Mouse (Mus musculus) heart, postnatal 14 days (tissue): Measurements from ENCODE around the gene Dnajc11. TPM values are rescaled to one million over a fixed set of nuclear protein-coding genes. Genes with fewer than 3 reads are reported as not detected.

ENCODE experiments used
- DNase-seq, 2 experiments: peaks; one replicate each; pipeline ENCODE4 v3.0.0; 2021 to 2022
- intact Hi-C: fragments of 180-260 bp; cut with DNase I; formaldehyde crosslinking; loops from one replicate; pipeline ENCODE4 v1.15.1; 2025
- total RNA-seq, 2 experiments: library from RNA; stranded (reverse); gene quantifications; 2 replicates each; pipeline ENCODE4 v1.2.3; 2021

The Dnajc11 gene
- total RNA-seq, 2 experiments from 2014 or later = 94.7 to 103 TPM

DNA sequence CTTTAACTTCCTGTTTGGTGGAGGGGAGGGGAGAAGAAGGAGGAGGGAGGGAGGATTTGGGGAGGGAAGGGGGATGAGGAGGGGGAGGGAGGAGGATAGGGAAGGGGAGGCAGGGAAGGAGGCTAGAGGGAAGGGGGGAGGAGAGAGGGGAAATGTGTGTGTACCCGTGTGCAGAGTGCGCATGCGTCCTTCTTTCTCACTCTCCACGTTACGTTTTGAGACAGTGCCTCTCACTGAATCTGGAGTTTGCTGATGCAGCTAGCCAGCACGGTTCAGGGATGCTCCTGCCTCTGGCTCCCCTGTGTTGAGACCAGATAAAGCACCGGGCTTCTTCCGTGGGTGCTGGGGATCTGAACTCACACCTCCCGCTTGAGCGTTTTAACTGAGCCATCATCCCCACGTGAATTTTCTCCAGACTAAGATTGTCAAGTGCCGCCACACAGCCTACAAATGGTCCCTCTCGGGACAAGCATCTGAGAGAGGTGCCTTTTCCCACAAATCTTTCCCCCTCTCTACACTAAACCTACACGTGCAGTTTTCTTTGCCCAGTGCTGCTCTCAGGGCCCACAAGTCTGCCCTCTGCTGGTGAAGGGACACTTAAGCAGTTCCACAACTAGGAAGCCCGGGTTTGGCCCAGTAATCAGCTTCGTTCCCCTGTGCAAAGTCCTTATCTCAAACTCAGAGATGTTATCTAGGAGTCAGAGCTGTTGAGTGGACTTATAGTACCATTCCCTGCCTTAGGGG lies 13.4 kb upstream of the Dnajc11 start:
- intact Hi-C loops = loop anchor here (2.0 to 10.0 kb wide), 4 partner anchors 15 to 765 kb away; partner anchors contain the start of gene Camta1
- DNase-seq = peak; percentile 69 to 77

DNA sequence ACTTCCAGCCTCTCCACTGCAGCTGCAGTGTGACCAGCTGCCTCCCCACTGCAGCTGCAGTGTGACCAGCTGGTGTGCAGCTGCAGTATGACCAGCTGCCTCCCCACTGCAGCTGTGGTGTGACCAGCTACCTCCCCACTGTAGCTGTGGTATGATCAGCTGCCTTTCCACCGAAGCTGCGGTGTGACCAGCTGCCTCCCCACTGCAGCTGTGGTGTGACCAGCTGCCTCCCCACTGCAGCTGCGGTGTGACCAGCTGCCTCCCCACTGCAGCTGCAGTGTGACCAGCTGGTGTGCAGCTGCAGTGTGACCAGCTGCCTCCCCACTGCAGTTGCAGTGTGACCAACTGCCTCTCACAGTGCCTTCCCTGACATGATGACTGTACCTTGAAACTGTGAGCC lies 11.4 kb upstream of the Dnajc11 start:
- intact Hi-C loops = loop anchor here (5.0 kb wide), 2 partner anchors 60 to 145 kb away; partner anchors contain the start of gene Camta1
- DNase-seq = no peak

DNA sequence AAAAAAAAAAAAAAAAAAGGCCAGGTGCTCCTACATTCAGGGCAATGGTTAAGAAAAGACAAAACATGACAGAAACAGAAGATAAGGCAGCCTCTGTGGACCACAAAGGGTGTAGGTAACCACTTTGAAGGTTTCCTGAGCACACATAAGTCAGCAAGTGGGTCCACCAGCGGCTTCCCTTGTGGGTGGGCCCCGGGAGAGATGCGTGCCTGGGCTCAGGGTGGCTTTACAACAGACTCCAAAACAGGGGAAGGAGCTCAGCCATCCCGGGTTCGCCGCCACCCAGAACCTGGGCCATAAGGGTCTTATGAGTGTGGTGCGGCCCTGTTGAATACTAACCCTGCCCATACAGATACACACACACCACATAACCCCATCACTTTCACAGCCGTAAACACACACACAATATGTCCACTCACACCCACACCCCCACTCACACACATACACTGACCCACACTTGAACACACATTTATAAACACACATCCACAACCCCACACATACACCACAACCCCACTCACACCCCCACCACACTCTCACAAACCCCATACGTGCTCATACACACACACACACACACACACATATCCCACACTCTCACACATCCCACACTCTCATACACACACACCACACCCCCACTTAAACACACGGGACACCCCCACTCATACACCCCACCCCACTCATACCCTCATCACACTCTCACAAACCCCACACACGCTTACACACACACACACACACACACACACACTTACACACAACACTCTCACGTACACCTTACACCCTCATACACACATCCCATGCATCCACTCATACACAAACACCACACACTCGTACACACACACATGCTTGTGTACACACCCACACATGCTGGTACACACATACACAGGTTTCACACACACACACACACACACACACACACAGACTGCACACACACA lies 651 bp upstream of the Dnajc11 start:
- DNase-seq = no peak
- intact Hi-C loops = no loop called here

DNA sequence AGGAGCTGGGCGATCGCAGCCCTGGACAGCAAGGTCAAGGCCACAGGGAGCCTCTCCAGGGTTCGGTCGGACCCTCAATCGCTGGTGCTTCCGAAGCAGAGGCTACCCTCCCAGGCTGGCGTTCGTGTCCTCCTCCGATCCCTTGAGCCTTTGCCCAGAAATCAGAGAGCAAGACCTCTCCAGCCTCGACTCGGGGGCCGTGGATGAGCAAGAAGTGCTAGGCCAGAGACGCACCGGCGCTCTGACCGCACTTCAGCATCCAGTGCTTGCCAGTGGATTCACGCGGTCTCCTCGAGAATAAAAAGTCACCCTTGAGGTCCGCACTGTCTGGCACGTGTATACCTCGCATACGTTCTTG lies 703 bp downstream of the Dnajc11 start:
- DNase-seq = peak in 1 of 2 experiments; percentile 3
- intact Hi-C loops = no loop called here

DNA sequence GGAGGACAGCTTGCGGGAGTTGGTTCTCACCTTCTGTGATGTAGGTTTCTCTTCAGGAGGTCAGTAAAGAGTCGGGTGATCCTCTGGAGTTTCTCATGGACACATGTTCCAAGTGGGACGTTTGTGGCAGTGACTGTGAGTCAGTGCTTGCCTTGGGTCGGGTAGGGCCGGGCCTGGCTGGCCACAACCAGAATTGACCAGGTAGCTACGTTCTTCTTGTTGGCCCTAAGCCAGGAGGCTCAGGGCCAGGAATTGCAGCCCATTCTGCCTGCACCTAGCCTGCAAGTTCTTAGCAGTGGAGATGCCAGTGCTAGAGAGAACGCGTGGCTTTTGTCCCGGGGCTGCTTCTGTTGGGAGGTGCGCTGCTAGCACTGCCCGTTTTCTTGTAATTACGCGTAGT lies 4.0 kb downstream of the Dnajc11 start:
- DNase-seq = no peak
- intact Hi-C loops = no loop called here

DNA sequence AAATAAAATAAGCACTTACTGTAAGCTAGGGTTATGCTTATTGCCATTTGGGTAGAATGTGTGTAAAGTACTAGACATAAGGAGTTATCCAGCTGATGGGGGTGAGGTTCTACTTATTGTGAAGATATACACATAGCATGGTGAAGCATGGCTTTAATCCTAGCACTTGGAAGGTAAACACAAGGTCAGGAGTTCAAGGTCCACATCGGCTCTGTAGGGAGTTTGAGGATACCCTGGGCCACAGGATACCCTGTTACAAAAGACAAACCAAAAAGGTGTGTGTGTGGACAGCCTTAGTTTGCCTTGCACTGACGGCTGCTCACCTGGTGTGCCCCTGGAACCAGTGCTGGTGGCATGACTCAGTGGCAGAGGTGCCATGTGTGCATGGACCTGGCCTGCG lies 4.6 kb downstream of the Dnajc11 start:
- intact Hi-C loops = no loop called here
- no peak for DNase-seq

DNA sequence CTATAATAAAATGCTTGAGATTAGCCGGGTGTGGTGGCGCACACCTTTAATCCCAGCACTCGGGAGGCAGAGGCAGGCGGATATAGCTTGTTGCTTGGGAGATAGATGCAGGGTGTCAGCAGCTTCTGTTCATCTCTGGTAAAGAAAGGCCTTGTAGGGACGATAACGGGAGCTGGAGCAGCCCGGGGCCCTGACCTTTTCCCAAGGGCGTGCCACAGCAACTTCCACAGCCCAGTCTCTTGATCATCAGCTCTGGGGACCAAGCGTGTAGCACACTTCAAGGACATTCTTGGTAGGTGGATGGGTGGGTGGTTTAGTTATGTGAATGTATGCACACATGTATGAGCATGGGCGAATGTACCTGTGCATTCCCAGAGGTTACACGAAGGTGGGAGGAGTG lies 12.7 kb downstream of the Dnajc11 start:
- intact Hi-C loops = no loop called here
- DNase-seq = no peak

DNA sequence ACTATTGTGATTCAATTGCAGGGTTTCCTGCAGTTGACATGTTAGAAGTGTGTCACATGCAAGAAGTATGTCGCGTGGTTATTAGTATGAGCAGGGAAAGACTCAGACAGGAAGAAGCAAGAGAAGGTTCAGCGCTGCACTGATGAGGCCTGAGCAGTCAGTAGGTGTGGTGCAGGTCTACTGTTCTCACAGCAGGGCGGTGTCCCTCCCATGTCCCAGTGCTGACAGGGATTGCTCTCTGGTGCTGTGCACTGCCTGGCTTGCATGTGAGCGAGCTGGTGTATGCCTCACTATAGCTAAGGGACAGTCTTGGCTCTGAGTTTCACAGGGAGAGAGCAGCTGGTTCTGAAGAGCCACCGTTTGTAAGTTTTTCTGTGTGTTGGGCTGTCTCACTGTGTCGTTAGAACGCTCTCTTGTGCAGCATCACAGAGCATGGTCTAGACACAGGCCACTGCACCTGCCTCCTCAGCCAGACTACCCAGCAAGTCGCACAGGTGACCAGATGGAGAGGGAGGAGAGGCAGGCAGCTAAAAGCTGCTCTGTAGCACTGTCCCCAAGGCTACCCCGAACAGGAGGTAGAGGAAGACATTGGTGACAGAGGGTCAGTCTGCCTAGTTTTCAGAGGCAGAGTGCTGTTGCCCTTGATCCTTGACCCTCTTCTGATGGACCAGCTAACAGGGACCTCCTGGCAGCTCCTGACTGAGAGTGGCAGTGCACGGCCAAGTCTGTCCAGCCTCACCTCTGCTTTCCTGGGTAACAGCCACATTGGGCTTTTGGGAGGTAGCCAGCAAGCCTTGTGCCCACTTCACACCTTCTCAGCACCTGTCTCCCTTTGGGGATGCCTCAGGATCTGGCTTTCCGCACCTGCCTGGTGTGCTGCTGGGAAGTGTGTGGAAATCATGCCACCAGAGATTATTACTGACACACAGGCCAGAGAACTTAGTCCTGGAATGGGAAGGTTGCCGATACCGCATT lies 15.3 kb downstream of the Dnajc11 start:
- peak in 1 of 2 experiments; percentile 29 for DNase-seq
- intact Hi-C loops = no loop called here

DNA sequence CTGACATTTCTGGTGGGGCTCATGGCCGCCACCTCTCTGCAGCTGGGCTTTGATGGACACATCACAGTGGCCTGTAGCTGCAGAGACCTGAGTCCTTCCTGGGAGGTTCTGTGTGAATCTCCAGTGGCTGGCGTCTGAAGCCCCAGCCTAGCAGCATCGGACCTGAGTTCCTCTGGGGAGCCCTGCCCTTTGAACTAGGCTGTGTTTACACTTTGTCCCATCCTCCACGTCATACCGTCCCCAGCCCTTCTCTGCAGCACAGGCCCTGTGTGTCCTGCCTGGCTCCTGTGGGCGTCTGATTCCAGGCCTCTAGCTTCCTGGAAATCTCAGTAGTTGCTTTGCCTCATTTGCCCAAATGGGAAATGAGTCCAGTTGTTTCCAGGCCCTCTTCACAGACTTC lies 19.7 kb downstream of the Dnajc11 start:
- no peak for DNase-seq
- intact Hi-C loops = no loop called here

DNA sequence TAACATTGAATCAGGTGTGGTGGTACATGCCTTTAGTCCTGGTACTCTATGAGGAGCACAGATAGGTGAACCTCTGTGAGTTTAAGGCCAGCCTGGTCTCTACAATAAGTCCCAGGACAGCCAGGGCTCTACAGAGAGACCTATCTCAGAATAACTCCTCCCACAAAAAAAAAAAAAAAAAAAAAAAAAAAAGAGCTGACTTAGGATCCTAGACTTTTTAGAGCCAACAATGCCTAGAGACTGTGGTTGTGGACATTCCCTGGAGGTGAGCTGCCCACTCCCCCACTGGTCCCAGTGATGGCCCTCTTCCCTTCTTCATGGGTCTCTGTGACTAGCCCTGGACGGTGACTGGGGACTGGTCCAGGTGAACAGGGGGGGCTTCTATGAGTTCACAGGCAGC lies 22.3 kb downstream of the Dnajc11 start:
- intact Hi-C loops = no loop called here

DNA sequence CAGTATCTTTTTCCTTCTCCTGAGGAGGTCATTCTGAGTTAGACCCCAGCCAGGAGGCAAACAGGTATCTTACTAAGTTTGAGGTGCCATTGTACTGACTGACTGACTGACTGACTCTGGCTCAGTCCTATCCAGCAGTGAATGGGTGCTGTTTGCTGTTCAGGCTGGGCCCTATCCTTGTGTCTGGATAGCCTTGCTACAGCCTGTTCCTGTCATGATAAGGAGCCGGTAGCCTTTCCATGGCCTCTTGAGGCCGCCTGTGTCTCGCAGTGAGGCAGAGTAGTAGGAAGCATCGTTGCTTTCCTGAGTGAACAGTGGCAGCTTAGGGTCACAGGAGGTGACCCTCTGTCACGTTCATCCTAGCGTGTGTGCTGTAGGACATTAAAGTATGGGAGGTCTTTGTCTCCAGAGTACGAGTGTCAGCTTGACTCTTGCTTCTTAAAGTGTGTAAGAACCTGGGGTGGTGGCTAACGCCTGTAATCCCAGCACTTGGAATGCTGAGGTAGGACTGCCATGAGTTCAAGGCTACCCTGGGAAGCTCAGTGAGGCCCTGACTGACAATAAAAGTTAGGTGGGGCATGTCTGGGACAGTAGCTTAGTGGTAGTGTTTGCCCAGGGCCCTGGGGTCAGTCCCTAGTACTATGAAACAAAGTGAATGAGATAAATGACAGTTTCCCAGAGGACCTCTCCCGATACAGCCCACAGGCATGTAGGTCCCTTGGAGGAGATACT lies 24.3 kb downstream of the Dnajc11 start:
- no peak for DNase-seq
- intact Hi-C loops = no loop called here

More for the DNA sequence above, 22.3 kb downstream of the Dnajc11 start:
- DNase-seq = no peak

DNA sequence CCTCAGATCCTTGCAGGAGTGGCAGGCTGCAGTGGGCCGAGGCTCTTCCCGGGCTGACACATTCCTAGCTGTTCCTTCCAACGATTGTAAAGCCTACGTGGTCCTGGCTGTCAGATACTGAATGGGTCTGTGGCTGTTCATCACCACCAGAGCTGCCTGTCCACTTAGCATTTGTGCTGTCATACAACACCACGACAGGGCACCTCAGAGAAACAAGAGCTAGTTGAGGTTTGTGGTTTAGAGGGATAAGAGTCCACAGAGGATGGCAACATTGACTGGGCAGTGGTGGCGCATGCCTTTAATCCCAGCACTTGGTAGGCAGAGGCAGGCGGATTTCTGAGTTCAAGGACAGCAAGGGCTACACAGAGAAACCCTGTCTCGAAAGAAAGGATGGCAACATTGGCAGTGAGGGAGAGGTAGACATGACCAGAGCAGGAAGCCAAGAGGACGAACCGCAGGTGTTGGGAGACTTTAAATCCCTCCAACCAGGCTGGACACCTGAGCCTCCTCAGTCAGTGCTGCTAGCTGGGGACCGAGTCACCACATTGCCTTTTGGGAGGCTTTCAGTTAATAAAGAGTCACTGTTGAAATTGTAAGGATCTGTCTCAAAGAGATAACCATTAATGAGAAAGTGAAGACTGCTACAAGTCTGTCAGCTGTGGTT lies 26.5 kb downstream of the Dnajc11 start:
- intact Hi-C loops = no loop called here
- no peak for DNase-seq

DNA sequence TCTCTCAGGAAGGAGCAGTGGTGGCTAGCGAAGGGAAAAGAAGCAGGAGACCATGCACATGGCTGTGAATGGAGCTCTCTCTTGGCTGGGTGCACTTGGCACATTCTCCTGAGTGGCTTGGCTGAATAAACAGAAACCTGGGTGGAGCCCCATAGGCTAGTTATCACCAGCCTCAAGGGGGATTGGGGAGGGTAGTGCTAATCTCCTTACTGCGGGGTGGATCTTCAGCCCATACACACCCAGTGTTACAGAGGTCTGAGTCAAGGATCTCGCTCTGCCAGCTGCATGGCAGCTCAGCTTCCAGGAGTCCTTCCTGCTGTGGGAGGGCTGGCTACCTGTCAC lies 27.0 kb downstream of the Dnajc11 start:
- DNase-seq = no peak
- intact Hi-C loops = no loop called here

DNA sequence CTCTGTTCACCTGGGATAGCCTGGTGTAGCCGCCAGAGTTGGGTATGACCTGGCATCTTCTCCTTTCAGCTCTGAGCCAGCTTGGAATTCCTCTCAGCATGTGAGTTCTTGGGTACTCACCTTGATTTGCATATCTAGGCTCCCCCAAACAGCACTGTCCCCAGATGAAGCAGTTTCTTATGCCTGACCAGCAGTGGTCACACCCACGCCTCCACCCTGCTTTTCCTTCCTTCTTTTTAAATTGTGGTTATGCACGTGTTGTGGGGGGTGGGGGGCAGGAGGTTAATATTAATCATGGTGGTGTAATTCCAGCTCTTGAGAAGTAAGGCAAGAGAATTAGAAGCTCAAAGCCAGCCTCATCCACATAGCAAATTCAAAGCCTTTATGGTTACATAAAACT lies 29.3 kb downstream of the Dnajc11 start:
- intact Hi-C loops = no loop called here
- DNase-seq = no peak

DNA sequence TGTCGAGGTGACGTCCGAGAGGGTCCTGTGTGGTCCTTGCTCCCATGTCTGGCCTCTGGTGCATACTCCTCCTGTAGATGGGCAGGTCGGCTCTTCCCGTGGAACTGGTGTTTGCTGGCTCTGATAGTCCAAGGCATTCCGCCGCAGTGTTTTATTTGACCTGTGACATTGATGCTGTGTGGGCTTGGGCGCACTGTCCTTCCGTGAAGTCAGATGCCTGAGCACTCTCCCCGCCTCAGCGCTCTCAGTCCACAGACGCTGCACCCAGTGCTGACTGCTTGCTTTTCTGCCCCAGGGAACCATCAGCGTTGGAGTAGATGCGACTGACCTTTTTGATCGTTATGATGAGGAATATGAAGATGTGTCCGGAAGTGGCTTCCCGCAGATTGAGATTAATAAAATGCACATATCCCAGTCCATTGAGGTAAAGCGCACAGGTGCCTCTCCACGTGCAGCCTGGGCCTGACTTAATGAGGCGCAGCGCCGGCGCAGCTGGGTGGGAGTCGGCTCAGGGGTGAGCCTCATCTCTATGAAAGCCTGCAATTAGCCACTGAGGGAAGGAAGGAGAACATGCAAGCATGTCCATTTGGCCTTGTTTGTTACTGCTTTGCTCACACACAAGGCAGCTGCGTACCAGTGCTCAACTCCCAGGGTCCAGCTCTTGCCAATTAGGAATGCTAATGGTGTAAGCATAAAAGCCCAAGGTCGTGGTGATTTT lies 34.9 kb downstream of the Dnajc11 start:
- intact Hi-C loops = no loop called here
- DNase-seq = no peak

DNA sequence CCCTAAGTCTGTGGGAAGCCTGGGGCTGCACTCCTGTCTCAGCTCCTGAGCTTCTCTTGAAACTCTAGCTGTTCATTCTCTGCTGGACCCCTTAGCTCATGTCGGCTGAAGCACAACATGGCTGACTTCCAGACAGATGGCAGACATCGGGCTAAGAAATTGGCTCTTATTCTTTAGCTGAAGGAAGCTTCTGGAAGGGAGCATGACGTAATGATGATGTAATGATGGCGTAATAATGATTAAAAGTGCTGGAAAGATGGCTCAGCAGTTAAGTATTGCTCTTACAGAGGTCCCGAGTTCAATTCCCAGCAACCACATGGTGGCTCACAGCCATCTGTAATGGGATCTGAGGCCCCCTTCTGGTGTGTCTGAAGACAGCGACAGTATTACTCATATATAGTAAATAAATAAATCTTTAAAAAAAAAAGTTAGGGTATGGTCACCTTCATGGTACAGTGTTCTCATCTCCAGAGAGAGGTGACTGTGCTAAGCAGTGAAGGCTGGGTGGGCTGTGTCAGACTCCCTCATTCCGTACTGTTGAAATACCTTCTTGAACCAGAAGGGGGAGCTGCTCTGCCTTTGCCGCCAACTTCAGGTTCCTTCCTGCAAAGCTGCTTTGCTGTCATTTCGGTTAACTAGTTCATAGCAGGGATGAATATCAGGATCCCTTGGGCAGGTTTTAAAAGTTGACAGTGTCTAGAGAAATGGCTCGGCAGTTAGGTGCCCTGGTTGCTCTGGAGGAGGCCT lies 38.9 kb downstream of the Dnajc11 start:
- intact Hi-C loops = no loop called here
- DNase-seq = peak in 1 of 2 experiments; percentile 53

DNA sequence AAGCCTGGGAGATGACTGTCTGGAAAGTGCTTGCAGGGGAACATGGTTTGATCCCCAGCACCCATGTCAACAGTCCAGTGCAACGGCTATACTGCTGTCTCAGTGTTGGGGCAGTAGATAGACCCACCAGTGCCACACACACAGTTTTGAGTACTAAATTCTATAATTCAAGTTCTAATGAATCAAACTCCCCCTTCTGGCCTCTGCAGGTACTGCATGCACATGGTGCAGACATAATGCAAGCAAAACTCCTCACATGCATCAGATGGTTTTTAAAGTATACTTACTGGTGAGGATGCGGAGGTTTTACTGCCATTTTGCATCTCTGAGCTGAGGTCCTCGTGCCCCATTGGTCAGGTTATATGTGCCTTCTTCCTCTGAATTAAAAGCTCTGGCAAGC lies 42.0 kb downstream of the Dnajc11 start:
- DNase-seq = peak in 1 of 2 experiments; percentile 38
- intact Hi-C loops = no loop called here

DNA sequence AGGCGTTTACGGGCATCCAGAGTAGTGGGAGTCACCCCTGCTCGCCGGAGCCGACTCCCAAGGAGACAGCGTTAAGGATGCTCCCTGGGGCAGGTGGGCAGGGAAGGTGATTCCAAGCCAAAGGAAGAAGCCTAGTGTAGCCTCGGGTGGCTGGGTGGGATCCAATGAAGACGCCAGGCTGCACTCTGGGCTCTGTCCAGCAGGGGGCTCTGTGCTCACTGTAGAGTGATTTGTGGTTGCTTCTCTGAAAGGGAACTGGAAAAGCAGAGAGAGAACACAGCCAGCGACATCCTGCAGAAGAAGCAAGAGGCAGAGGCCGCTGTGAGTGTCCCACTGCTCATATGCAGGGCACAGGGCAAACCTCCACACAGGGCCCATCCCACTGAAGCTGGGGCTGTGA lies 44.3 kb downstream of the Dnajc11 start:
- intact Hi-C loops = no loop called here

More for the DNA sequence above, 44.3 kb downstream of the Dnajc11 start:
- DNase-seq = peak; percentile 86 to 93
